Mouse (Mus musculus): Measurements from ENCODE around the gene Pakap.

Pakap gene

DNA sequence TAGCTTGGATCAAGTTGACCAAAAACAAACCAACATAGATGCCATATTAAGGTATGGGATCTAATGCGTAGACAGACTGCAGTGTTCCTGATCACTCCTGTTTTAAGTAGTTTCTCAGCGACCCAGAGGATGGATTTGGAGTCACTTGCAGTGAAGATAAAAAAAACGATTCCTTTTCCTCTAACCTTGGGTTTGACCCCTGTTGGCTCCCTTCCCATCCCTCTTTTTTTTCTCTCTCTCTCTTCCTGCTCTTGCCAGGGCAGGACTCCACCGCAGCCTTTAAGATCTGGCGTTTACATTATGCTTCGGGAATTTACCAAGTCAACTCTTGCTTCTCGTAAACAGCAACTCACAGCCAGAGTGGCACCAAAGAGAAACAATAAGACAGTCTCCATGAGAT lies 233.3 kb downstream of the Pakap start:
- no peak for DNase-seq (ENCODE audit: low spot score)

- DNase-seq (ENCODE audit: low spot score) = no peak
Measured at GRCm38 (mm10) chr4:57801986-57802385, 234.0 kb downstream of the Pakap start.

DNA sequence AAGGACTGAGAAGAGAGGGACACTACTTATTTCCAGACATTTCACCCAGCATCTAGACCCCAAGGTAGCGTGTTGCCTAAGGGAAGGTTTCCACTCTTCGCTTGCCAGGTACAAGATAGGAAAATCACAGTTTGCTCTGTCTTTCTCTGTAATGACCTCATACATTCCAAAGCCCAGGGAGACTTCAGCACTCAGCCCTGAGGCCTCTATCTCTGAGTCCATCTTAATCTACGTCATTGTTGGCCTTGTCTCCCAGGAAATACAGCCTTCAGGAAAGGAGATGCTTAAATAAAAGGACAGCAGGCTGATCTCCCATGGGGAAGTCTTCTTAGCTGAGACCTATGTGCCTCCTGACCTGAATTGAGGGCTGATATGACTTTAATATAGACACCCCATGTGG lies 234.4 kb downstream of the Pakap start:
- no peak for DNase-seq (ENCODE audit: low spot score)

GRCm38 (mm10) chr4:57804902-57805301 lies 236.9 kb downstream of the Pakap start:
- DNase-seq (ENCODE audit: low spot score) = no peak

DNA sequence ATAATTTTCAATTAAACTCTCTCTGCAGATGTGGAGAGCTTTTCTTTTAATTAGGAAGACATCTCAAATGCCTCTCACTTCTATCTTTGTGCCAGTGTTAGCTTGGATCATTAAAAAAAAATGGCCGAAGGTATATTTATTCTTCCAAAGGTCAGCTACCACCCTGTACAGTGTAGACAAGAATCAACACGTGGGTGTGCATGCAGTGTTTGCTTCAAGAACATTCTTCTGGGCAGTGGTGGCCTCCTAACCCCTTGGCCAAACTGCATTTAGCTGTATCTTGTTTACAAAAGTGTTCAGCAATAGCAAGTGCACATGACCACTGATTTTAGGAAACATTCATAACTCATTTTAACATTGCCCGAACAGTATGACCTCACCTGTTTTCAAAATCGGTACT lies 241.5 kb downstream of the Pakap start:
- no peak for DNase-seq (ENCODE audit: low spot score)

DNA sequence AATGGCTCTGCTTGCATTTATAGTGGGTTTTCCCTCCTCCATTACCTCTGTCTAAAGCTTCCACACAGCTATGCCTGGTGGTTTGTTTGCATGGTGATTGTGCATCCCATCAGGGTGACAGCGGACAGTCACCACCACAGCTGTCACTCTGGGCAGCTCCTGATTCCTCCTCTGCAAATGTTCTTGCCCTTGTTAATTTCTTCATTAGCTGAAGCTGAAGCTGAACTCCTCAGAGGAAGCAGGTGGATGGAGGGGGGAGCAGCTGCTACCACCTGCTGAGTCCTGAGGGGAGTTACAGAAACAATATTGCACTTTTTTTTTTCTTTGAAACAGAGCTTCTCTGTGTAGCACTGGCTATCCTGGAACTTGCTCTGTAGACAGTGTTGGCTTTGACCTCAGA lies 244.1 kb downstream of the Pakap start:
- no peak for DNase-seq (ENCODE audit: low spot score)

DNA sequence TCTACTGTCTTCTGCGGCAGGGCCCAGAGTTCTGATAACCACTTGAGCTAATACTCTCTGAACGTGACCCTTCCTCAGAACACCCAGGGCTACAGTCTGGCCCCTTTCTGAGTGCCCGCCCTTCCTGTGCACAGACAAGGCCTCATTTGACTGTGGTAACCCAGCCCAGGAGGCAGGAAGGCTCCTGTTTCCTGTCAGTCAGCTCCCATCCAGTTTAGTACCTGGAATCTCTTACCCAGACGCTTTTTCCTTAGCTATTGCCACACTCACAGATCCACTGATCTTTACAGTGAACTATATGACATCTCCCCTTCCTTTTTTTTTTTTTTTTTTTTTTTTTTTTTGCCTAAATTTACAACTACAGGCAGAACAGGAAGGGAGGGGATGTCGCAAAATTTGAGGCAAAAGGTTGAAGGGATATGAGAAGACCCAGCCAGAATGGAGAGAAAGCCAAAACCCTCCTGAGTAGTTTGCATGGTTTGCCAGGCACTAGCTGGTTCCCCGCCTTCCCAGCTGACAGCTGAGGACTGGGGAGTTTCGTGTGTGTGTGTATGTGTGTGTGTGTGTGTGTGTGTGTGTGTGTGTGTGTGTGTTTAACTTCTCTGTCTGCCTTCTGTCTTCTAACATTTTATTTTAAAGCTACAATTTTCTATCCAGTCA lies 245.1 kb downstream of the Pakap start:
- no peak for DNase-seq (ENCODE audit: low spot score)

GRCm38 (mm10) chr4:57813576-57813945 lies 245.6 kb downstream of the Pakap start:
- no peak for DNase-seq (ENCODE audit: low spot score)

DNA sequence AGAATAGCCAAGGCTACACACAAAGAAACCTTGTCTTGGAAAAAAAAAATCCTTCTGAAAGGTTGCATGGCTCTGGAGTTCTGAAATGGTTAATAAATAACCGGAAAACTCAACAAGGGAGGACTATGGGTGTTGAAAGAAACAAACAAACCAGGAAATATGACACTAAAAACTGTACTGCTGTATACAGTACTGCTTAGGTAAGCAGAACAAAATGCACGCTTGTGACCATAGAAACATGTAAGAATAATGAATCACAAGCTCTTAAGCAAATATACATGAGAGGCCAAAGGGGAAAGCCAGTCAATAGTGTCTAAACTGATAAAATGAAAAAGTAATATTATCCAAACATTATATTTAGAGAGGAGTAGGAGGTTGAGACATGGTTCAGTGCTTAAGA lies 247.4 kb downstream of the Pakap start:
- no peak for DNase-seq (ENCODE audit: low spot score)

GRCm38 (mm10) chr4:57816146-57816545 lies 248.2 kb downstream of the Pakap start:
- no peak for DNase-seq (ENCODE audit: low spot score)

- no peak for DNase-seq (ENCODE audit: low spot score)
Measured at GRCm38 (mm10) chr4:57820839-57821374, 252.9 kb downstream of the Pakap start.

- no peak for DNase-seq (ENCODE audit: low spot score)
Measured at GRCm38 (mm10) chr4:57821556-57822356, 253.8 kb downstream of the Pakap start.

DNA sequence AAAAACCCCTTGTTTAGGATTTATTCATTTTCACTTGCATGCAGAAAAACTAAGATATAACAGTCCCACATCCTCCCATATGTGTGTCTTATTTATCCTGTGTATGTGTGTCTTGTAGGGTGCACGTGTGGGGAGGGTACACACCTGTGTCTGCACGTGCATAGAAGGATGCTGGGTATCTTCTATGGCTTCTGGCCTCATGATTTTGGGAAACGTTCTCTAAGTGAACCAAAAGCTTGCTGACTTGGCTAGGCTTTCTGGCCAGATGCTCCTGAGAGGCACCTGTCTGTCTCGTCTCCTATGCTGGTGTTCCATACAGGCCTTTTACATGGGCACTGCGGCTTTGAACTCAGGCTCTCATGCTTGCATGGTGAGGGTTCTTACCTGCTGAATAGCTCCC lies 254.7 kb downstream of the Pakap start:
- no peak for DNase-seq (ENCODE audit: low spot score)

DNA sequence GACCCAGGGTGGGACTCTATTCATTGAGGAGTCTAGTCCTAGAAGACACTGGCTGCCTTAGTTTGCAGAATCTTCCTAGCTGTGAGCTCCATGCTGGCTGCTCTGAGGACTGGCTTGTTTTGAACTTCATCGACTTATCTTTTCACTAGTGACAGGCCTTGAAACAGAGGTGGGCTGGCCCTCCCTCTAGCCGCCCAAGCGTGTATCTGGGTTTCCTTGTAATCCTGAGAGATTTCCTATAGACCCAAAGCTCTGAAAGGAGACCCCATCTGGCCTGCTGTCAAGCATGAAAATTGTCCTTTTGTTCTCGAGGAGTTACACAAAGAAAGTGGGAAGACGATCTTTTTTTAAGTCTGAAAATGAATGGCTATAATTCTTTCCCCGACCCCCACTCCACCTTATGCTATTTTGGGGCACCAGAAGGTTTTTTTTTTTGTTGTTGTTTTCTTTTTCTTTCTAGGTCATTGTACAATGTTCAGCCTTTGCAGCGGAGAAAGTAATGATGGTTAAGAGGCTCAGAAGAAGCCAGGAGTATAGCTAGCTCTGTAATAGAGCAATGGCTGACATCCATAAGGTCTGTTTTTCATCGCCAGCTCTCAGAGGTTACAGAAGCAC lies 256.8 kb downstream of the Pakap start:
- no peak for DNase-seq (ENCODE audit: low spot score)

- no peak for DNase-seq (ENCODE audit: low spot score)
Measured at GRCm38 (mm10) chr4:57826272-57826671, 258.3 kb downstream of the Pakap start.

DNA sequence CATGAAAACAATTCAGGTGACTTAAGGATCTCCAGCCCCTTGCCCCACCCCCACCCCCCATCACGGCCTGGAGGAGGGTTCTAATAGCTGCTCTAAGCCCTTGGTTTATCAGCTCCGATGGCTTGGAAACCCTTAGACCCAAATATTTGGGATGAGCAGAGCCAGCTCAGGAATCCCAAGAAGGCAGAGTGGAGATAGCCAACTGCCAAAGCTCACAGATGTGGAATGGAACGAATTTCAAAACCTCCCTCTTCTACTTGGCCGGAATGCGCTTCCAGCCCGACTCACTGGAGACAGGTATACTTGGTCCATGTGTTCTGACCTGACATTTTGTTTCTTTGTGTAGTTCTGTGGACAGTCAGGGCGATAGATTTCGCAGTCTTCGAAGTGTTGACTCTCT lies 261.2 kb downstream of the Pakap start:
- DNase-seq (ENCODE audit: low spot score) = no peak

DNA sequence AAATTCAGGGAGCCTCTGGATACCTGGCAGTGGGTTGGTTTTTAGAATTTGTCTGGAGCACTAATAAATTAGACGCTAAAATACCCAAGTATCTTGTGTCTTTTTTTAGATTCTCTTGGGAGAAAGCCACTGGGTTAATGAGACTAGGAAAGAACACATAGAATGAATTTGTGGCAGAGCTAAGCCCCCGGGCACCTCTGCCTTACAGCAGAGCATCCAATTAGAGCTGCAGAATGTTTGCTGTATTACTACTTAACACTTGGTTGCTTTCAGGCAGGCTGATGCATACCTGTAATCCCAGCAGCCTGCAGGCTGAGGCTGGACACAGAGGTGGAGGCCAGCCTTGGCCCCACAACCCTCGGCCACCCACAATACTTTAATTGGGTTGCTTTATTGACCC lies 261.8 kb downstream of the Pakap start:
- no peak for DNase-seq (ENCODE audit: low spot score)

DNA sequence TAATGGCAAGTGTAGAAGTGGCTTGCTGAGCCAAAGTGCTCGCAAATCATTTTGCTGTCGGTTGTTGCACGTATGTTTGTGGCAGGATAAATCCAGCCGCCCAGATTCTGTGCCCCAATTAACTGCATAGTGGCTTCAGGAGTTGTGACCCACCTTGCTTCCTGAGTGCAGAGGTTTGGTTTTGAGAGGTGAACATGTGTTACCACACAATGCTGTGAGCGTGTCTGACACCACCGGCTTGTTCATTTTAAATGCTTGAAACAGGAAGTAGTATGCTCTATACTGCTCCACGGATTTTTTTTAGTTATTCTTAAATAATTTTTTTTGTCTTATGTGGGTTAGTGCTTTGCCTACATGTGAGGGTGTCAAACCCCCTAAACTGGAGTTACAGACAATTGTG lies 264.3 kb downstream of the Pakap start:
- DNase-seq (ENCODE audit: low spot score) = no peak

GRCm38 (mm10) chr4:57833060-57833459 lies 265.1 kb downstream of the Pakap start:
- DNase-seq (ENCODE audit: low spot score) = no peak

DNA sequence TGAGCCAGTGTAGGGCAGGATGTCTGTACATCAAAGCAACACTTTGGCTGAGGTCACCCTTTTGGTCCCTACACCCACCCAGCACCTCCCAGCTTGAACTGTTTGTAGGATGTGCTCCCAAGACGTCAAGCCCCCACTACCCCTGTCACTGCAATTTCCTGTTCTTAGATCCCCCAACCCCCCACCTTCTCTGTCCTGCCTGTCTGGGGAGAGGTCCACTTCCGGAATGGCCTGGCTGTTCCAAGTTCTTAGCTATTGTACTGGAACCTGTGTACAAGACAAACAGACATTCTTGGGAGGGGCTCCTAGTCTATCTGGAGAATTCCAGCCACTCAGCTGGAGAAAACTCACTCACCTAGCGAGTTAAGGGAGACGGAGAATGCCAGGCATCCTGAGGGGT lies 266.2 kb downstream of the Pakap start:
- no peak for DNase-seq (ENCODE audit: low spot score)

GRCm38 (mm10) chr4:57837089-57837488 lies 269.1 kb downstream of the Pakap start:
- DNase-seq (ENCODE audit: low spot score) = no peak

GRCm38 (mm10) chr4:57839343-57839742 lies 271.4 kb downstream of the Pakap start:
- DNase-seq (ENCODE audit: low spot score) = no peak

DNA sequence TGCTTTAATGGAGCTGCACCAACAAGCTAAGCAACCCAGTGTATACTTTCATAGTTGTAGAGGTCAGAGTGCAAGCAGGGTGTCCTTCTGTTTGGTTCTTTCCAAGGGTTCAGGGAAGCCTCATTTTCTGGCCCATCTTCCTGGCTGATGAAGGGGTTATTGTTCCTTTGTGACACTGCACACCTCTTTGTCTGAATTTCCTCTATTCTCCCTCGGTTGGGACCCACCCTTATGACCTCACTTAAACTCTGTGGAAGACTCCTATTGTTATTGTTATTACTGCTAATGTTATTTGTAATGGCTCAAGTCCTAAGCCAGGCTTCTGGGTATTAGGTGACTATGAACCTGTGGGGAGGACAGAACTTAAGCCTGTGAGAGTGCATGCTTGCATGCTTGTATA lies 273.9 kb downstream of the Pakap start:
- DNase-seq (ENCODE audit: low spot score) = no peak

Data from c-Kit-positive CD71-positive TER-119-positive erythroid progenitor cells, embryonic 14.5 days (primary cell).